Mouse (Mus musculus) natural killer cell, adult 2 months (primary cell): ENCODE data around the gene Plscr2.
"Not testable (repeated sequence)": the region's sequence is repeated elsewhere in the genome, so short reads cannot be mapped to it uniquely, and the experiment has no call there.

Experiments used
- DNase-seq, 2 experiments: peaks; one replicate each; pipeline ENCODE4 v3.0.0; 2022; ENCODE audit warnings: low spot score in 2 of 2

Gene Plscr2

DNA sequence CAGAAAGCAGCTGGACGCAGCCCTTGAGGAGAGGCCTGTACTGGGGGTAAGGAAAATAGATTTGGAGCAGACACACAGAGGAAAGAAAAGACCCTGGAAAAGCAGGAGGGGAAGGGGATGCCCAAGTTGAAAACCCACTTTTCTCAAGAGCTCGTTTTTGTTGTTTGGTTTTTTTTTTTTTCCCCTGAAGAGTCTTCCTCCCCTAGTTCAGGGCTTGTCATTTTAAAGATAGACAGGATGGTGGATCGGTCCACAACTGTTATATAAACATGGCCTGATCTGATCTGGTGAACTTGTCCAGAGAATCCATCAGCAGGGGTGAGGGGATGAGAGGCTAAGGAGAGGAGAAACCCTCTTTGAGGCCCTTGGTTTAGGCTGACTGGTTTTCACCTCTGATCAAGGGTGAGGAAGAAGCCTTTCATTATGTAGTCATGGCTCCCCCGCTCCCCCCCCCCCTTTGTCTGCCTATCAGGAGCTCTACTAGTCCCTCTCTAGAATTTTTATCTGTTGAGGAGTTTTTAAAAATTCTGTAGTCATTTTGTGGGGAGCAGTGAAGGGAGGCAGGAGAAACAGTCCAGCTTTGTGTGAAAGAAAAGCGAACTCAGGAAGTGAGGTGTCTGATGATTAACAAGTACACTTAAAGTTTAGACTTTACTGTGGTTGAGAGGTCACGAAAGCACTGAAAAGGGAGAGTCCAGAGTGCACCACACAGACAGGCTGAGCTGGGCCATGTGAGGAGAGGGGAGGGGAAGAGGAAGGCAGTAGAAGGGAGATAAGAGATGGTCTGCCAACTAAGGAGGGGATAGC lies 1.2 kb upstream of the Plscr2 start:
- DNase-seq: peak; percentile 44 to 73

DNA sequence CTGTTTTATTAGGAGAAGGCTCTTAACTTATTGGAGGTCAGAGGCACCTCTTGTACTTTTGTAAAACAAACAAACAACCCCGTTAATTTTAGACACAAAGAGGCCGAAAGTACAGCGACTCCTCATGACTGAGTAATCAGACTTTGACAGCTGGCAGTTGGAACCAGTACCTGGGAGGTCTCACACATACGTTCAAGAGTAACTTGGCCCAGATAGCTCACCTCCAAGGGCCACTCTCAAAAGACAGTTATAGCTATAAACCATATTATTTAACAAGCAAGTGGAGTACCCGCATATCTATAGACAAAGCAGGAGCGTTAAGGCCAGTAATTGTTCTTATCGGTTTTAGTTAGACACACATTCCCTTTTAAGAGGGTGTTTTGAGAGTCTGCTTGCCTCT lies 958 bp downstream of the Plscr2 start:
- no peak for DNase-seq

DNA sequence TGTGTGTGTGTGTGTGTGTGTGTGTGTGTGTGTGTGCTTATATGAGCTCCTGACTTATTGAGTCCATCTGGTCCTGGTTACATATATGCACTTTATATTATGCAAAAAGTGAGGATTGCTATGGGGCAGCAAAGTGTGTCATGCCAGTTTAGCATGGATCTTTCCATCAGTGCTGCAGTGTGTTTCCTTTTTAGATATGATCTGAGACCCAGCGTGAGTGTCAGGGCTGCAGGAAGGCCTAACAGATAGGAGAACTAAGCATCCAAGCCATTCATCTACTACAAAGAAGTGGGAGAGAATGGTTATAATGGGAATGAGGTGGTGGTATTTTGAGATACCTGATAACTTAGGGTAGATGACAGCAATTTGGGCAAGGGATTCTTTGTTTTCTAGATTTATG lies 4.6 kb downstream of the Plscr2 start:
- no peak for DNase-seq

DNA sequence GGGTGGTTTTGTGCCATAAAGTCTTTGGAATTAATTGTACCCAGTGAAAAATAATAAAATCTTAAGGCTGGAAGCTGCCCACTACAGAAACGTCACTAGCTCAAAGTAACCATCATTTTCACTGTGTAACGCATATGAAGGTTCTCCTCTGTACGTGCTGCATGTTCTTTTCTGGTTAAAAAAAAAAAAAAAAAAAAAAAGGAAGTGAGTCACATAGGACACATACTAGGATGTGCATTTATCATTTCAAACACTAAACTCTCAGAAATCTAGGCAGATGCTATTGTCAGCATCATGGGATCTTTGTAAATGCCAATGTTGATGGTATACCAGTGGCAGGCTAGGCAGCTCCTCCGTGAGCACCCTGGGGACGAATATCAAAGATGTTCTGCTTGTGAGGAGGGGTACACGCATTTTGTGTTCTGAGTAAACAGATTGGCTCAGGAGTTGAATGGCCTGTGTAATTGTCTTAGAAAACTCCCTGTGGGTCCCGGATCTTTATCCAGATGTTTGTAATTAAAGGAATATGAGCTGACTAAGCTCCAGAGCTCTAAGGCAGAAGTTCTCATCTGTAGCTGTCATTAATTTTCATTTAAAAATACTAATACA lies 7.3 kb downstream of the Plscr2 start:
- DNase-seq: no peak

GRCm38 (mm10) chr9:92289675-92290074 lies 14.3 kb downstream of the Plscr2 start:
- peak in 1 of 2 experiments; percentile 33 for DNase-seq

- DNase-seq: peak in 1 of 2 experiments; percentile 28
These were observed 16.8 kb downstream of the Plscr2 start for GRCm38 (mm10) chr9:92292169-92292568.

DNA sequence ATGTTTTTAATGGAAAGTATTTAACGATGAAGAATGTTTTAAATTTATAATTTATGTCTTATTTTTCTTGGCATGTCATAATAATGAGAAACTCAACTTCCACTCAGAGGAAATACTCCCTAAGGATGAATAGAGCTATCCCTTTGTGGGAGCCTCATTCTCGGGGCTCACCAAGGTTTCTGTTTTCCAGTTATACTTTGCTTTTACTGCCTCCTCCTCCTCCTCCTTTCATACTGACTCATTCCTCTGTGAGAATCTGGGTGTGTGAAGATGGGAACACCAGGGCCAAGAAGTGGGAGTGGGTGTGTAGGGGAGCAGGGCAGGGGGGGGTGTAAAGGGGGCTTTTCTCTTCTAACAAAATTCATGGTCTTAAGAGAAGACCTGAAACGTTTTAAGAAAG lies 17.5 kb downstream of the Plscr2 start:
- DNase-seq: no peak

DNA sequence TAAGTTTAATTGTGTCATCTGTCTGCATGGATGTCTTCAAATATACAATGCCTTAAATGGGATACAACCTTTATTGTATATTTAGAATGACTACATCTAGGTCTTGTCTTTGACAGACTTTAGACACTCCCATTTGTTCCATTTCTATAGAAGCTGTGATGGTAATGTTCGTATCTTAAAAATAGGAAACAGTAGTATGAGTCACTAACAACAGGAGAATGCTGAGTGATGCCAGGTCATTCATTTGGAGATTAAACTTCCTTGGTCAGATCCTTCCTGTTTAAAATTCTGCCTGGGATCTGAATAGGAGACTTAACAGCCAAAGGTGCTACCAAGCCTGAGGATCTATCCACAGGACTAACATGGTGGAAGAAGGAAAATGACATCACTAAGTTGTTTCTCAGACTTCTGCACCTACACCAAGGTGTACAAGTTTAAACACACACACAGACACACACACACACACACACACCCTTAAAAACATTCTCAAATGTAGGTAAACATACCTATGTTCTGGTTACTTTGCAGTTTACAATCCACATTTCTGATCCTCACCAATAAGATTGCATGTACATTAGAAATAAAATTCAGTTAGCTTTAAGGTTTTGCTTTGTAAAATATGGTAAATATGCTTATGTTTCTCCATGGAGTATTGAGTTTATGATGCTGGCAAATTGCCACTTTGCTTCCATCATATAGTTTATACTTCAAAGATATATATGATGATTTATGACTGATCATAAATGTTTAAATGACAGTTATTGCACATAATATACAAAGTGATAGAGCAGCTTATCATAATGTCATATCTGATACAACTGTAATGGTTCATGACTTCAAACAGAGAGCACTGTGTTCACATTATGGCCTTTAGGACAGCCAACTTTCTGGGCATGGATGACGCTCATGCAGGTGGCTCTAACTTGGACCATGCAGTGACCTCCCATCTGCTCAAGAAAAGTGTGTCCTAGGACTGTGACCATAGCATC lies 18.5 kb downstream of the Plscr2 start:
- no peak for DNase-seq

DNA sequence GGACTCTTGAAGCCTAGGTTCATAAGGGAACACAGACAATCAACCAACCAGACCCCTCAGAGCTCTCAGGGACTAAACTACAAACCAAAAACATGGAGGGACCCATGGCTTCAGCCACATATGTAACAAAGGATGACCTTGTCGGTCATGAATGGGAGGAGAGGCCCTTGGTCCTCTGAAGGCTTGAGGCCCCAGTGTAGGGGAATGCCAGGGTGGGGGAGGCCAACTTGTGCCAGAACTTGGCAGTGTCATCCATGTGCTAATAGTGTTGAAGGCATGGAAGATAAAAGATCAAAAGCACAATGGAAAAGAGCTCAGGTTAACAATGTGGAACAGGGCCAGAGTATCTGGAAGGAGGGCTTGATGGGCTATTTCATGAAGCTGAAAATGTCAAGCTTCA lies 22.9 kb downstream of the Plscr2 start:
- DNase-seq: no peak

DNA sequence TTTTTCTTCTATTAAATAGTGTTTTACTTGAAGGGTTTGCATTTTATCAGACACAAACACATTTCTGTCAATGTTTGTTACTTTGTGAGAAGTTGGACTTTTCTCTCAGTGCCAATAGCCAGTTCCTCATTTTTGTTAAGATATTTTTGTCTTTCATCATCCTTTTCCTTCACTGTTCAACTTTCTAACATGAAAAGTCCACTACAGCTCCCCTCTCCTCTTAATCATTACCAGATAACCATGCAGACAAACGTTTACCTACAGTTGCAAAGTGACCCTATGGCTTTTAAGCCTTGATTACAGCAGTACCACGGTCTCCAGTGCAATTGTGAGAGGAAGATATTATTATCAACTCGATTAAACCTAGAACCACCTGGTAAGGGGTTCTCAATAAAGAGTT lies 25.8 kb downstream of the Plscr2 start:
- DNase-seq: no peak

GRCm38 (mm10) chr9:92305075-92305474 lies 29.7 kb downstream of the Plscr2 start:
- DNase-seq: no peak

- DNase-seq: no peak
These were observed 30.3 kb downstream of the Plscr2 start for GRCm38 (mm10) chr9:92305620-92306220.

GRCm38 (mm10) chr9:92309077-92309476 lies 33.7 kb downstream of the Plscr2 start, which contains the start of gene 1700057G04Rik:
Gene 1700057G04Rik (plus strand): TSS chr9:92309377.
- DNase-seq: no peak

DNA sequence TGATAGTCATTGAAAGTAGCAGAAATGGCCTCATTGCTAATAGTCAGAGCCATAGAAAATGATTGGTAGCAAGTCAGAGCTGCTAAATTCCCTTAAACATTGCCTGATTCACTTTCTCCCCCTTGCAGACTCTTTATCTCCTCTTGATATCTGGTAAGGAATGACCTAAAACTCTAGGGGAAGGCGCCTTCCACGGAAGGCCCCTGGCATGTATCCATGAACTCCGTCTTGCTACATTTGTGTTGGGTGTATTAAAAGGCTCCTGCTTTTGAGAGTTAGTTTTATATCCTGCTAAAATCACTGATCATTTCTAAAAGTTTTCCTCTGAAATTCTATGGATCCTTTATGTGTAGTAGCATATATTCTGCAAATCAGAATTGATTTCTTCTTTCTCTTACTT lies 41.4 kb downstream of the Plscr2 start:
- no peak for DNase-seq

GRCm38 (mm10) chr9:92325936-92326335 lies 50.5 kb downstream of the Plscr2 start:
- not testable (repeated sequence) for DNase-seq

- DNase-seq: no peak
These were observed 51.4 kb downstream of the Plscr2 start for GRCm38 (mm10) chr9:92326813-92327212.

- no peak for DNase-seq
These were observed 56.0 kb downstream of the Plscr2 start for GRCm38 (mm10) chr9:92331383-92331782.

DNA sequence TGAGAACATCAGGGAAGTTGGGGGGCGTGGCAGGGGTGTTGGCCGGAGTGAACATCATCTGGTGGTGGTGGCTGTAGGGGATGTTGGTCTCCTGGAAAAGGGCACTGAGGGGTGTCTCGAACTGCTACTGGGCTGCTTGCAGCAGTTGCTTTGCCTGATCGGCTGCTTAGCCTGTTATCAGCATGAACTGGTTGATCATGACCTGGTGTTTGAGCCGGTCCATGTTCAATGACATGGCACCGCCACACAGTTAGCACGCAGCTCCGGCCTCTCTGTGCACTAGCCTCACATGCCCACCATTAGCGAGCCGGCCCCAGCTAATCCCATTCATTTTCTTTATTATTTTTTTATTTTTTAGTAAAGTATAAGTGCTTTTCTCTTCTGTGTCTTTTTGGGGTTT lies 59.4 kb downstream of the Plscr2 start:
- no peak for DNase-seq

DNA sequence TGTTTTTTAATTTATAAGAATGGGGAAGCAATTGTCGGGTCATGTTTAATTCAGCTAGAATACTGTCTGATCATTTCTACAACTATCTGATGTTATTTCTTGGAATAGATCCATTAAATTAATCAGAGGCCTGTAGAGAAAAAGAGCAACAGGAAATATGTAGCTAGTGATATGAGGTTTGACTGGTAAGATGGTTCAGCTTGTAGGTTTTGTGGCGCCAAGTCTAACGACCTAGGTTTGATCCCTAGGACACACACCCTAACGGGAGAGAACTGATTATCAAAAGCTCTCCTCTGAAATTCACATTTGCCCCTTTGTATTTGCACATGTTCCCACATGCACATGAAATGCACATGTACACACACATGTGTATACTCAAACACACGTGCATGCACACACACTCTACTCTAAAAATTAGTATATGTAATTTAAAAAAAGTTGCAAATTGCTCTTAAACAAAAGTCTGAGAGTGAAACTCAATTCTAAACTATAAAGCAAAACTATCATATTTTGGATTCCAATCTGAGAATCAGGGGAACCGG lies 59.9 kb downstream of the Plscr2 start:
- DNase-seq: no peak

DNA sequence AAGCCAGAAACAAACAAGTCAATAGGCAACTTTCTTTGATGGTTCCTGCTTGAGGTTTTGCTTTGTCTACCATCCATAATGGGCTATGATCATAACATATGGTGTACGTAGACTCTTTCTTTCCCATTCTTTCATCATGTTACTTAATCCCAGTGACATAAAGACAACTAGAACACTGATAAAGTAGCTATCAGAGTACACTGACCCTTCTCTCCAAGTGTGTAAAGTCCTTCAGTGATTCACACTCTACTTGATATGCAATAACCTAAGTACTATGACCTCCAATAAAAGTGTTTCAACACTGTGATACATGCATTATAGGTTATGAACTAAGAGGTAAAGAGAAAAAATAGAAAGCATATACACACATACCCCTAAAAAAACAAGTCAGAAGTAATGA lies 61.7 kb downstream of the Plscr2 start:
- DNase-seq: no peak

DNA sequence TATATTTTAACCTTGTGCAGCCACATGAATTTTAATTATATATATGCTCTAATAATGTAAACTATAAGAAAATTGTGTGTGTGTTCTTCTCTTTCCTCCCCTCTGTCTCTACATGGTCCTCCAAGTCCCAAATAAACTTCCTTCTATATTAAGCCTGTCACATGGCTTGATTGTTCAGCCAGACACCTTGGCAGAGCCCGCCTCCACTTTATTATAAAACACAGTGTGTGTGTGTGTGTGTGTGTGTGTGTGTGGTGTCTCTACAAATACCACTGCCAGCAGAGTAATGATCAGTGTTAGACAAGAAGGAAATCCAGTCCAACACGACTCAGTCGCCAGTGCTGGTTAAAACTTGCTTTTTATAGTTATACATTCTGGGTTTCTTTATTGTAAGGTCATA lies 62.3 kb downstream of the Plscr2 start:
- DNase-seq: no peak
